ENCODE assay signal across 8 mouse cellular contexts in genomic region chr2:50296987-50297350, GRCm38 (mm10). TPM values are rescaled to one million over a fixed set of nuclear protein-coding genes. Genes with fewer than 3 reads are reported as not detected.
A peak's percentile ranks its signal among the peaks of the same experiment; 100 is the strongest.
DNase-seq lines count a peak whose midpoint lies in the region; ATAC-seq and TF ChIP-seq lines count a peak whose summit lies in the region.

No protein-coding gene starts in this region.

- DNase-seq in heart, postnatal 36 days = no peak
- peak; percentile 39 for DNase-seq in ES-CJ7 (ENCODE audit: low read depth, low spot score)
- DNase-seq in forebrain, embryonic 11.5 days (ENCODE audit: low spot score) = no peak
- DNase-seq in liver, embryonic 14.5 days (ENCODE audit: low read depth in 3 of 3, low spot score in 3 of 3) = no peak
- DNase-seq in right cerebral cortex, postnatal 36 days (ENCODE audit: low spot score in 2 of 2) = no peak
- no peak for DNase-seq in spleen, postnatal 14 days (ENCODE audit: low spot score in 2 of 2)
- DNase-seq in spleen, adult 18-20 months = no peak

- no peaks in the 10 kb centered on the region for H3K36me3 ChIP-seq in heart, embryonic 11.5 days (ENCODE audit: control insufficient read depth, insufficient read depth, low read length)
- H3K36me3 ChIP-seq in forebrain, embryonic 11.5 days (ENCODE audit: control insufficient read depth, insufficient read depth, low read length) = no peaks in the 10 kb centered on the region
- H3K36me3 ChIP-seq in liver, embryonic 14.5 days (replicated peaks; ENCODE audit: control insufficient read depth, insufficient read depth, low read depth) = no peaks in the 10 kb centered on the region; the same call in 1 of the 2 replicates

- H3K27ac ChIP-seq in heart, embryonic 11.5 days (ENCODE audit: low read depth, low read length) = no peak overlapping the region
- no peak overlapping the region for H3K27ac ChIP-seq in forebrain, embryonic 11.5 days (ENCODE audit: low read depth, low read length)
- no peak overlapping the region for H3K27ac ChIP-seq in liver, embryonic 14.5 days

- 5% methylated on average over 9 of the region's 9 CpGs for WGBS in heart, embryonic 11.5 days (ENCODE audit: insufficient replicate concordance)
- WGBS in forebrain, embryonic 11.5 days = 2% methylated on average over 9 of the region's 9 CpGs
- WGBS in liver, embryonic 14.5 days (ENCODE audit: insufficient replicate concordance) = 3% methylated on average over 9 of the region's 9 CpGs

- TF ChIP-seq CTCF in liver, embryonic 14.5 days (IDR thresholded peaks at IDR 0.05; ENCODE audit: low read depth) = no peak

- H3K9me3 ChIP-seq in heart, embryonic 11.5 days (replicated peaks; ENCODE audit: control insufficient read depth, low read length) = no peaks in the 10 kb centered on the region
- no peaks in the 10 kb centered on the region for H3K9me3 ChIP-seq in forebrain, embryonic 11.5 days (ENCODE audit: control insufficient read depth, low read length)
- no peaks in the 10 kb centered on the region for H3K9me3 ChIP-seq in liver, embryonic 14.5 days (ENCODE audit: control insufficient read depth, low read length)

- H3K4me1 ChIP-seq in heart, embryonic 11.5 days (ENCODE audit: control insufficient read depth, insufficient read depth, low read length) = peaks cover 16% of the 10 kb centered on the region
- H3K4me1 ChIP-seq in forebrain, embryonic 11.5 days (replicated peaks; ENCODE audit: control insufficient read depth, insufficient read depth, low read length) = no peaks in the 10 kb centered on the region
- peaks cover 13 to 19% of the 10 kb centered on the region in 2 experiments for H3K4me1 ChIP-seq in liver, embryonic 14.5 days (replicated peaks; ENCODE audit: control insufficient read depth in 2 of 2, insufficient read depth in 2 of 2, low read length in 1 of 2)

- H3K9ac ChIP-seq in heart, embryonic 11.5 days (ENCODE audit: low read depth, low read length) = no peak overlapping the region
- no peak overlapping the region for H3K9ac ChIP-seq in forebrain, embryonic 11.5 days (ENCODE audit: low read length)
- H3K9ac ChIP-seq in liver, embryonic 14.5 days (replicated peaks) = peak overlapping the region; percentile 57

- TF ChIP-seq EP300 in liver, embryonic 14.5 days (IDR thresholded peaks at IDR 0.05; ENCODE audit: low read depth) = no peak

- peak overlapping the region; percentile 76 for H3K4me3 ChIP-seq in heart, embryonic 11.5 days (ENCODE audit: low read depth, low read length)
- H3K4me3 ChIP-seq in forebrain, embryonic 11.5 days (ENCODE audit: low read depth, low read length) = peak overlapping the region; percentile 61
- H3K4me3 ChIP-seq in liver, embryonic 14.5 days (ENCODE audit: insufficient read depth in 1 of 2, low read depth in 2 of 2, low read length in 2 of 2) = peak overlapping the region; percentile 73 to 83

- ATAC-seq in heart, embryonic 11.5 days (replicated peaks; ENCODE audit: insufficient number of reproducible peaks, low FRiP score, low TSS enrichment) = no peak
- no peak for ATAC-seq in forebrain, embryonic 11.5 days (replicated peaks; ENCODE audit: low FRiP score)
- ATAC-seq in liver, embryonic 14.5 days (ENCODE audit: insufficient read depth) = no peak

- H3K27me3 ChIP-seq in heart, embryonic 11.5 days (ENCODE audit: control insufficient read depth, insufficient read depth, low read length) = no peaks in the 10 kb centered on the region
- no peaks in the 10 kb centered on the region for H3K27me3 ChIP-seq in forebrain, embryonic 11.5 days (ENCODE audit: control insufficient read depth, insufficient read depth, low read length)
- no peaks in the 10 kb centered on the region for H3K27me3 ChIP-seq in liver, embryonic 14.5 days (ENCODE audit: control insufficient read depth, insufficient read depth, low read length)

- intact Hi-C loops in heart, postnatal 36 days (cut with DNase I) = loop anchor here (5.0 kb wide), 1 partner anchor 1775 kb away; the partner anchor contains the start of gene Rif1

- H3K4me2 ChIP-seq in heart, embryonic 11.5 days = peak overlapping the region; percentile 76
- H3K4me2 ChIP-seq in forebrain, embryonic 11.5 days (ENCODE audit: low read depth, low read length, severe bottlenecking) = peak overlapping the region; percentile 47
- peak overlapping the region; percentile 73 for H3K4me2 ChIP-seq in liver, embryonic 14.5 days (ENCODE audit: low read depth)

RNA-seq across cellular contexts. Expression of gene Mmadhc, which starts 0.4 kb away (rescaled TPM):
- polyA plus RNA-seq in heart, embryonic 11.5 days (2014; fragmentation: Nextera tagmentation; extraction: Ambion mirVana) = 131 and 138 TPM in 2 replicates
- total RNA-seq in heart, postnatal 36 days (2021) = 100 to 1,000 TPM; 170 to 175 TPM
- 160 and 170 TPM in 2 replicates for polyA plus RNA-seq in forebrain, embryonic 11.5 days (2014; fragmentation: Nextera tagmentation; extraction: Ambion mirVana)
- 38.0 and 43.7 TPM in 2 replicates for polyA plus RNA-seq in liver, embryonic 14.5 days (2012; rRNA removed)
- 79.7 TPM in 2 replicates for polyA plus RNA-seq in liver, embryonic 14.5 days (2014; fragmentation: Nextera tagmentation; extraction: Ambion mirVana)
